Mouse (Mus musculus): ENCODE measurements around the gene Fblim1.

Fblim1 gene

DNA sequence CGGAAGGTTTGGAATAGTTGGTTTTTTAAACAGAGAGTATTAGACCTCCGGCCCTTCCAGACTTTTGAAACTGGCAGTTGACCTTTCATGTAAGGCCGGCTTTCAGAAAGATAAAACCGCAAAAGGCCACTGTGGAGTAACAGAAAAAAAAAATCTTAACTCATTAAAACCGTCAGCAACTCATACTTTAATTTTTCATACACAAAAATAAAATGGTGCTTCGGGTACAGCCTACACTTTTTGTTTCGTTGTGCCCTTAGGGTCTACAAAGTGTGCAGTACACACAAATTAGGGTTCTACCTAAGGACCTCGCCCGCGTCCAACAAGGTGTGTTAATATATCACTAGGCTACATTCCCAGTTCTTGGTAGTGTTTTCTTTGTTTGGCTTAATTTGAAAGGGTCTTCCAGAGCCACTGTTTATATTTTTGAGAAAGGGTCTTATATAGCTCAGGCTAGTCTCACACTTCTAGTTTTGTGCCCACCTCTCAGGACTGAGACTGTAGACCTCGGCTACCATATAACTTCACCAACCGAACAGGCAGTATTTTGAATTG lies 66.6 kb downstream of the Fblim1 start:
- no peak for DNase-seq (ENCODE audit: low spot score in 2 of 2)

- peak; percentile 89 to 90 for DNase-seq (ENCODE audit: low spot score in 2 of 2)
These were observed 67.3 kb downstream of the Fblim1 start, which contains the start of gene Spen for GRCm38 (mm10) chr4:141538408-141539212. TSS of gene Spen (minus strand) at chr4:141538597.

GRCm38 (mm10) chr4:141537706-141538407 lies 68.0 kb downstream of the Fblim1 start:
- peak; percentile 16 to 21 for DNase-seq (ENCODE audit: low spot score in 2 of 2)

- DNase-seq (ENCODE audit: low spot score in 2 of 2): peak in 1 of 2 experiments; percentile 8
These were observed 68.7 kb downstream of the Fblim1 start for GRCm38 (mm10) chr4:141537226-141537610.

- DNase-seq (ENCODE audit: low spot score in 2 of 2): peak; percentile 19 to 37
These were observed 69.3 kb downstream of the Fblim1 start for GRCm38 (mm10) chr4:141536291-141537225.

- DNase-seq (ENCODE audit: low spot score in 2 of 2): peak; percentile 48 to 58
These were observed 70.8 kb downstream of the Fblim1 start for GRCm38 (mm10) chr4:141534947-141535680.

GRCm38 (mm10) chr4:141530979-141531378 lies 74.9 kb downstream of the Fblim1 start:
- DNase-seq (ENCODE audit: low spot score in 2 of 2): no peak

DNA sequence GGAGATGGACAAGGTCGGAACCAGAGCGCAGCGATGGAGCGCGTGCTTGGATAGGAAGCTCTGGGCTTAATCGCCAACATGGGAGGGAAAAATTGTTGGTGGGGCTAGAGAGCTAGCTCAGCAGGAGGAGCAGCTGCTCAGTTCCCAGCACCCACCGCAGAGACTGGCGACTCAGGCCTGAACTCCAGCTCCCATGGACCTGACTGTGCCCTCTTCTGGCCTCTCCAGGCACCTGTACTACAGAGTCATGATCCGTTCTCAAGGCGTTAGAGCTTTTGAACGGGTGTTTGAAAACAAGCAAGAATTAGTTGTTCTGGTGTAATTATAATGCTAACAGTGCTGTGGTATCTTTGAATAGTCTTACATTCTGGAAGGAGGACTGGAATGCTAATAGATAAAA lies 77.0 kb downstream of the Fblim1 start:
- DNase-seq (ENCODE audit: low spot score in 2 of 2): no peak

GRCm38 (mm10) chr4:141526936-141527650 lies 78.8 kb downstream of the Fblim1 start:
- DNase-seq (ENCODE audit: low spot score in 2 of 2): no peak
